Mouse (Mus musculus) midbrain, embryonic 12.5 days (tissue): ENCODE data around the gene Rhob. TPM values are rescaled to one million over a fixed set of nuclear protein-coding genes. Genes with fewer than 3 reads are reported as not detected.
A peak's percentile ranks its signal among the peaks of the same experiment; 100 is the strongest.

ENCODE experiments used
- ATAC-seq: fragments of 200-750 bp; cut with Nextera tagmentation; 2 replicates; pipeline ENCODE4 v1.8.0; 2017; ENCODE audit warnings: low read depth, moderate TSS enrichment, moderate library complexity; ENCODE audit not compliant: low FRiP score
- H3K27ac ChIP-seq: fragments of 300-500 bp; sonication (generic); replicated peaks from 2 replicates; pipeline ENCODE4 v1.5.1; 2016; ENCODE audit warnings: mild to moderate bottlenecking
- H3K27me3 ChIP-seq: fragments of 300-500 bp; sonication (generic); 2 replicates; pipeline ENCODE4 v1.6.1; 2016; ENCODE audit warnings: mild to moderate bottlenecking
- H3K36me3 ChIP-seq: fragments of 300-500 bp; sonication (generic); 2 replicates; pipeline ENCODE4 v1.6.1; 2016
- H3K4me1 ChIP-seq: fragments of 300-500 bp; sonication (generic); 2 replicates; pipeline ENCODE4 v1.6.1; 2016
- H3K4me2 ChIP-seq: fragments of 300-500 bp; sonication (generic); replicated peaks from 2 replicates; pipeline ENCODE4 v1.6.1; 2016; ENCODE audit warnings: mild to moderate bottlenecking, moderate library complexity
- H3K4me3 ChIP-seq: fragments of 300-500 bp; sonication (generic); 2 replicates; pipeline ENCODE4 v1.5.1; 2016; ENCODE audit warnings: mild to moderate bottlenecking
- H3K9ac ChIP-seq: fragments of 300-500 bp; sonication (generic); replicated peaks from 2 replicates; pipeline ENCODE4 v1.6.1; 2016; ENCODE audit warnings: mild to moderate bottlenecking, moderate library complexity
- H3K9me3 ChIP-seq: fragments of 300-500 bp; sonication (generic); 2 replicates; pipeline ENCODE4 v1.6.1; 2016; ENCODE audit warnings: mild to moderate bottlenecking
- WGBS: fragments of 180-500 bp; shearing (Covaris S2); methylation state at CpG from one replicate; pipeline ENCODE4 v1.1.7; 2016; 5-methylcytosine and 5-hydroxymethylcytosine counted together
- polyA plus RNA-seq: library from polyadenylated mRNA; unstranded; fragments of >200 nt; fragmentation: Nextera tagmentation; extraction: Ambion mirVana; gene quantifications from 2 replicates; pipeline ENCODE4 v1.2.1, GENCODE M21; 2016

Rhob gene
- polyA plus RNA-seq, 1 experiment from 2014 or later: 72.0 TPM

GRCm38 (mm10) chr12:8487959-8488651, 11.7 kb downstream of the Rhob start:
- WGBS: 65% methylated on average over 5 of the region's 5 CpGs
- Histone ChIP-seq H3K9me3 (no peaks in the 10 kb centered on the region), H3K9ac (no peak overlapping the region), H3K4me2 (no peak overlapping the region), H3K36me3 (no peaks in the 10 kb centered on the region), H3K4me1 (peaks cover 7% of the 10 kb centered on the region; the same call in 1 of the 2 replicates), H3K4me3 (no peak overlapping the region), H3K27ac (no peak overlapping the region), H3K27me3 (no peaks in the 10 kb centered on the region)
- ATAC-seq: 0 out of 2 replicates have a peak, but pooled peaks have one; percentile 16

GRCm38 (mm10) chr12:8487281-8487680, 12.5 kb downstream of the Rhob start:
- Histone ChIP-seq H3K27ac (no peak overlapping the region), H3K4me2 (no peak overlapping the region), H3K9ac (no peak overlapping the region), H3K4me3 (no peak overlapping the region), H3K36me3 (no peaks in the 10 kb centered on the region), H3K4me1 (peaks cover 7% of the 10 kb centered on the region; the same call in 1 of the 2 replicates), H3K27me3 (no peaks in the 10 kb centered on the region), H3K9me3 (no peaks in the 10 kb centered on the region)
- no peak for ATAC-seq
- 85% methylated on average over 1 of the region's 1 CpGs for WGBS

- H3K4me1 ChIP-seq: peaks cover 11% of the 10 kb centered on the region; the same call in 1 of the 2 replicates
- WGBS: 81% methylated on average over 7 of the region's 7 CpGs
- H3K9me3 ChIP-seq: no peaks in the 10 kb centered on the region
- no peak overlapping the region for H3K9ac ChIP-seq
- no peak overlapping the region for H3K4me3 ChIP-seq
- no peak for ATAC-seq
- no peak overlapping the region for H3K4me2 ChIP-seq
- no peaks in the 10 kb centered on the region for H3K36me3 ChIP-seq
- H3K27ac ChIP-seq: no peak overlapping the region
- no peaks in the 10 kb centered on the region for H3K27me3 ChIP-seq
Measured at GRCm38 (mm10) chr12:8485247-8485646, 14.6 kb downstream of the Rhob start.

GRCm38 (mm10) chr12:8482169-8482568, 17.6 kb downstream of the Rhob start:
- Histone ChIP-seq H3K4me1 (0 out of 2 replicates have a peak, but pooled peaks cover 3% of the 10 kb centered on the region), H3K4me3 (no peak overlapping the region), H3K27me3 (no peaks in the 10 kb centered on the region), H3K36me3 (no peaks in the 10 kb centered on the region), H3K27ac (no peak overlapping the region), H3K4me2 (no peak overlapping the region), H3K9me3 (no peaks in the 10 kb centered on the region), H3K9ac (no peak overlapping the region)
- WGBS: 73% methylated on average over 2 of the region's 2 CpGs
- no peak for ATAC-seq

- WGBS: 43% methylated on average over 6 of the region's 6 CpGs
- H3K27ac ChIP-seq: no peak overlapping the region
- H3K4me1 ChIP-seq: peaks cover 9% of the 10 kb centered on the region
- H3K9ac ChIP-seq: no peak overlapping the region
- peak; percentile 55; the same call in 1 of the 2 replicates for ATAC-seq
- H3K36me3 ChIP-seq: no peaks in the 10 kb centered on the region
- H3K4me3 ChIP-seq: no peak overlapping the region
- no peaks in the 10 kb centered on the region for H3K27me3 ChIP-seq
- H3K4me2 ChIP-seq: no peak overlapping the region
- H3K9me3 ChIP-seq: no peaks in the 10 kb centered on the region
Measured at GRCm38 (mm10) chr12:8474836-8475387, 24.9 kb downstream of the Rhob start.

GRCm38 (mm10) chr12:8472591-8473358, 27.0 kb downstream of the Rhob start:
- H3K36me3 ChIP-seq: no peaks in the 10 kb centered on the region
- no peak overlapping the region for H3K9ac ChIP-seq
- no peak overlapping the region for H3K27ac ChIP-seq
- H3K27me3 ChIP-seq: no peaks in the 10 kb centered on the region
- no peaks in the 10 kb centered on the region for H3K9me3 ChIP-seq
- peaks cover 9% of the 10 kb centered on the region for H3K4me1 ChIP-seq
- no peak overlapping the region for H3K4me2 ChIP-seq
- WGBS: 85% methylated on average over 7 of the region's 7 CpGs
- no peak for ATAC-seq
- H3K4me3 ChIP-seq: no peak overlapping the region

- H3K9ac ChIP-seq: no peak overlapping the region
- no peaks in the 10 kb centered on the region for H3K36me3 ChIP-seq
- no peak for ATAC-seq
- H3K4me2 ChIP-seq: no peak overlapping the region
- H3K27me3 ChIP-seq: no peaks in the 10 kb centered on the region
- no peaks in the 10 kb centered on the region for H3K9me3 ChIP-seq
- no peak overlapping the region for H3K27ac ChIP-seq
- no peak overlapping the region for H3K4me3 ChIP-seq
- WGBS: 81% methylated on average over 4 of the region's 4 CpGs
- peaks cover 9% of the 10 kb centered on the region for H3K4me1 ChIP-seq
Measured at GRCm38 (mm10) chr12:8472051-8472450, 27.8 kb downstream of the Rhob start.

GRCm38 (mm10) chr12:8470962-8471361, 28.8 kb downstream of the Rhob start:
- no peak overlapping the region for H3K9ac ChIP-seq
- 0 out of 2 replicates have a peak, but pooled peaks cover 7% of the 10 kb centered on the region for H3K27me3 ChIP-seq
- peaks cover 9% of the 10 kb centered on the region for H3K4me1 ChIP-seq
- H3K27ac ChIP-seq: no peak overlapping the region
- ATAC-seq: no peak
- H3K4me2 ChIP-seq: no peak overlapping the region
- no peaks in the 10 kb centered on the region for H3K36me3 ChIP-seq
- no peaks in the 10 kb centered on the region for H3K9me3 ChIP-seq
- no peak overlapping the region for H3K4me3 ChIP-seq
- 93% methylated on average over 2 of the region's 2 CpGs for WGBS

GRCm38 (mm10) chr12:8469742-8470494, 29.9 kb downstream of the Rhob start:
- no peaks in the 10 kb centered on the region for H3K36me3 ChIP-seq
- no peak overlapping the region for H3K27ac ChIP-seq
- no peak overlapping the region for H3K4me3 ChIP-seq
- no peak overlapping the region for H3K4me2 ChIP-seq
- H3K9me3 ChIP-seq: no peaks in the 10 kb centered on the region
- 96% methylated on average over 25 of the region's 25 CpGs for WGBS
- no peak for ATAC-seq
- H3K27me3 ChIP-seq: 0 out of 2 replicates have a peak, but pooled peaks cover 10% of the 10 kb centered on the region
- no peak overlapping the region for H3K9ac ChIP-seq
- H3K4me1 ChIP-seq: peaks cover 5% of the 10 kb centered on the region

- no peak overlapping the region for H3K9ac ChIP-seq
- H3K36me3 ChIP-seq: no peaks in the 10 kb centered on the region
- H3K27ac ChIP-seq: no peak overlapping the region
- H3K4me2 ChIP-seq: no peak overlapping the region
- no peaks in the 10 kb centered on the region for H3K4me1 ChIP-seq
- no peak overlapping the region for H3K4me3 ChIP-seq
- H3K9me3 ChIP-seq: no peaks in the 10 kb centered on the region
- ATAC-seq: no peak
- 0 out of 2 replicates have a peak, but pooled peaks cover 10% of the 10 kb centered on the region for H3K27me3 ChIP-seq
Measured at GRCm38 (mm10) chr12:8468221-8468865, 31.5 kb downstream of the Rhob start.
